9 mouse cellular contexts compared by ENCODE assay signal in the genomic region with DNA sequence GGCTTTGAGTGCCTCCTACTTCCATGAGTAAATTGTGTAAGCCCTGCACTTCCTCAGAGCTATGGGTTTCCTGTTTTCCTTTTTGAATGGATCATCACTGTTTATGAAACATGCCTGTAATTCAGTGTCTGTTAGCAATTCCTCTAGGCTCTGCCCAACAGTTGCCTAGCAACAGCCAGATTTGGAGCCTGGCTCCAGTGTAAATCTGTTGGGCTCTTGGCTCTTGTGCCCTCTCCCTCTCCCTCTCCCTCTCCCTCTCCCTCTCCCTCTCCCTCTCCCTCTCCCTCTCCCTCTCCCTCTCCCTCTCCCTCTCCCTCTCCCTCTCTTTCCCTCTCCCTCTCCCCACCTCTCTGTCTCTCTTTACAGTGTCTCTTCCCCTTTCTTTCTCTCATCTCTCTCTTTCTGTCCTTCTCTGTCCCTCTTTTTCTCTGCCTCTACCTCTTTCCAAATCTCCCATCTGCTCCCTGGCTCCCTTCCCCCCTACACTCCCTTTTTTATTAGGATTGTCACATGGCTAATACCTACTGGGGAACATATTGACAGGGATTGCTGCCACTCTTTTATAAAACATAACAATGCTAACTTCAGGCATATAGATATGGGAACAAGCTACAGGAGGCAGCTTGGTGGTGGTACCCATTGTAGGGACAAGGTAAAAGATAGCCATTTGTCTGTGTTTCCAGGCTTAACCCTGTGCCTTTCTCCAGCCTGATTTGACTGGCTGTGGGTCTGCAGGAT. TPM values are rescaled to one million over a fixed set of nuclear protein-coding genes. Genes with fewer than 3 reads are reported as not detected.
DNase-seq lines count a peak whose midpoint lies in the region; ATAC-seq and TF ChIP-seq lines count a peak whose summit lies in the region.
"Had no signal": no experiment of that assay in that cellular context is flagged by ENCODE, and none has a peak within 500 bp of the region (broad histone marks: within the 10 kb centered on the region; RNA-seq: fewer than 3 reads in every experiment).

No protein-coding gene starts in this region.

- H3K4me3 ChIP-seq in layer of hippocampus, adult 2 months: no peak overlapping the region
- H3K4me3 ChIP-seq in midbrain, embryonic 13.5 days (replicated peaks): no peak overlapping the region

- peak overlapping the region; percentile 80 for H3K27ac ChIP-seq in layer of hippocampus, adult 2 months
- peak overlapping the region; percentile 7 for H3K27ac ChIP-seq in midbrain, embryonic 13.5 days
- H3K27ac ChIP-seq: kidney, postnatal 0 days had no signal

- TF ChIP-seq CTCF in layer of hippocampus, adult 2 months (conservative IDR thresholded peaks at IDR 0.05): no peak

- H3K9ac ChIP-seq in midbrain, embryonic 13.5 days (replicated peaks): no peak overlapping the region

- H3K27me3 ChIP-seq in midbrain, embryonic 13.5 days: no peaks in the 10 kb centered on the region

- H3K9me3 ChIP-seq in midbrain, embryonic 13.5 days: no peaks in the 10 kb centered on the region

- H3K4me2 ChIP-seq in midbrain, embryonic 13.5 days (replicated peaks): no peak overlapping the region; the same call in 1 of the 2 replicates

- H3K4me1 ChIP-seq in midbrain, embryonic 13.5 days (replicated peaks): peaks cover 9% of the 10 kb centered on the region

- no peaks in the 10 kb centered on the region for H3K36me3 ChIP-seq in midbrain, embryonic 13.5 days

- peak; percentile 70 for DNase-seq in ovary, adult 18-20 months (ENCODE audit: low spot score)
- no peak for DNase-seq in ovary, postnatal 14 days (ENCODE audit: low spot score)
- peak; percentile 26 for DNase-seq in embryo, embryonic 10.5 days (ENCODE audit: low spot score)
- peak; percentile 47 to 81 for DNase-seq in layer of hippocampus, adult 2 months (ENCODE audit: low spot score in 2 of 2)
- DNase-seq in yolk sac, embryonic 10.5 days (ENCODE audit: low spot score): no peak

- peak; percentile 88 for ATAC-seq in midbrain, embryonic 13.5 days
- no peak for ATAC-seq in CD4-positive, CD25-positive, alpha-beta regulatory T cell, adult 4 months

RNA-seq across cellular contexts. Expression of a gene that starts 7.5 kb away (rescaled TPM):
- total RNA-seq in layer of hippocampus, adult 2 months (2021): under 1 TPM; 0.42 to 0.44 TPM
- 0.46 and 2.5 TPM in 2 replicates for polyA plus RNA-seq in midbrain, embryonic 13.5 days (2015; fragmentation: Nextera tagmentation; extraction: Ambion mirVana)
- not detected for polyA plus RNA-seq in CD4-positive, CD25-positive, alpha-beta regulatory T cell, adult 4 months (2017; shearing (Covaris generic))
- total RNA-seq: neutrophil, adult 5-6 weeks had no signal
- polyA plus RNA-seq: kidney, postnatal 0 days had no signal

RNA-seq across cellular contexts. Expression of a gene that starts 58.6 kb away (rescaled TPM):
- total RNA-seq in layer of hippocampus, adult 2 months (2021): not detected
- polyA plus RNA-seq in midbrain, embryonic 13.5 days (2015; fragmentation: Nextera tagmentation; extraction: Ambion mirVana): 0.23 and 0.32 TPM in 2 replicates
- polyA plus RNA-seq in CD4-positive, CD25-positive, alpha-beta regulatory T cell, adult 4 months (2017; shearing (Covaris generic)): under 1 TPM in 1 of 2 experiments, not detected in 1; 0.42 TPM

Comparison
In these comparisons a context has a peak if more than half of its experiments do, and no peak if none do; other contexts are left out.
1. DNase-seq: peak in ovary, adult 18-20 months (single experiment), embryo, embryonic 10.5 days (single experiment) and layer of hippocampus, adult 2 months (2 of 2); none in ovary, postnatal 14 days (single experiment) and yolk sac, embryonic 10.5 days (single experiment).